Mouse (Mus musculus): ENCODE measurements around the gene Fgf14.
"Not testable (repeated sequence)": the region's sequence is repeated elsewhere in the genome, so short reads cannot be mapped to it uniquely, and the experiment has no call there.

Gene Fgf14

GRCm38 (mm10) chr14:124676506-124677177 lies at the start of gene Fgf14:
Fgf14 (minus strand) TSS chr14:124677127.
- DNase-seq: no peak

GRCm38 (mm10) chr14:124677379-124677778 lies 452 bp upstream of the Fgf14 start:
- no peak for DNase-seq

- DNase-seq: no peak
Observed at GRCm38 (mm10) chr14:124675654-124676505, 1.0 kb downstream of the Fgf14 start.

- DNase-seq: no peak
Observed at GRCm38 (mm10) chr14:124675142-124675653, 1.7 kb downstream of the Fgf14 start.

GRCm38 (mm10) chr14:124674536-124675141 lies 2.3 kb downstream of the Fgf14 start:
- no peak for DNase-seq

- DNase-seq: no peak
Observed at GRCm38 (mm10) chr14:124669739-124670138, 7.2 kb downstream of the Fgf14 start.

DNA sequence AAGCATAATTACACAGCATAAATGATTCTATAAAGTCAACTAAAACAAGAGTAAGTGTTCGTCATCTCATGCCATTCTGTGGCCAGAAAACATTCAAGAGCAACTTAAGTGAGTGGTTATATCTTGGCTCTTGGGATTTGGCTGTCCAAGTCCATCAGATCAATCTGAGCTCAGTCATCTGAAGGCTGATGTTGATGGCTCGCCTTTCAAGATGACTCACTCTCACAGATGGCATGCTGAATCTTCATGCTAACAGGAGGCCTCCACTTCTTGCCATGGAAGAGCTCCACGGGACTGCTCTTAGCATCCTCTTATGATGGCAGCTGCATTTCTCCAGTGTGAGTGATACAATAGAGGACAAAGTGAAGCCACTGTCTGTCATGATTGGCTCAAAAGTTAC lies 34.1 kb downstream of the Fgf14 start:
- DNase-seq: no peak

DNA sequence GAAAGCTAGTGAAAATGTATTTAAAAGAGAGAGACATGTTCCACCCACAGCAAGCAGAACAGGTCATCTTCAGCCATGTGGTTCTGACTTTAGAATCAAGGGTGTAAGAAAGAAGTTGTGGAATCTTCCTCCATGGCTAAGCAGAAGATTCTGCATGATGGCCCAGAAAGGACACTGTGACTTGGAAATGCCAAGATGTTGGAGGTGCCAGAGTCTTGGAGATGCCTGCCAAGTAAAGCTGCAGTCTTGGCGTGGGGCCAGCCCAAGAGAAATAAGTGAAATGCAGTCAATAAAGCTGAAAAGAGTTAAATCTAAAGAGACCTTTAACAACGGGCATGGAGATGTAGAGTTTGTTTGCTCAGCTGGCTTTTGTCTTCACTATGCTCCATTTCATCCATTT lies 42.0 kb downstream of the Fgf14 start:
- peak in 1 of 2 experiments; percentile 2 for DNase-seq

- no peak for DNase-seq
Observed at GRCm38 (mm10) chr14:124613473-124613872, 63.5 kb downstream of the Fgf14 start.

DNA sequence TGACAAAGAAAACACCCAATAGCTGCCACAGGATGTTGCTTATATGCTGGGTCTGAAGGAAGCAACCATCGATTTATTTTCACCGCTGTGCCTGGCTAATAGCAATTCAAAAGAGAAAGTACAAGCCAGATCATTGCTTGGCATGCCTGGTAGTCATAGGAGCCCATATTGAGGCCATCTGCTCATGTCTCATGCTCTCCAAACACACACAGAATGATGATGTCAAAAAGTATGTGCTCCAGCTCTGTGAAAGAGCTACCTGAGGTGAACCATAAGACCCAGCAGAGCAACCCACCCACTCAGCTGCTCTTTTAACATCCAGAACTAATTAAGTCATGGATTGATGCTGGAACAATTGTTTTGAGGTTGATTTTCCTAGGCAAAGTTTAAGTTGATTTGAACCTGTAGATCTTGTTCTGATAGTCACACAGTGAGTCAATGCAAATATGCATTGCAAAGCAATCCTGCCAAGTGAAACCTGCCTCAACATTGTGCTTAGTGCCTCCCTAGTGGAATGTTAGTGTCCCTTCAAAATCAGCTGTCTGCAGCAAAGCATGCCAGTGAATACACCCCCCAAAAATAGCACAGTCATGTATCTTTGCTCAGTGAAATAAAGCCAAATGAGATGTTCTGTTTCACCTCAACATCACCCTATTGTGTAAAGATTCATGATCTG lies 70.8 kb downstream of the Fgf14 start:
- no peak for DNase-seq

GRCm38 (mm10) chr14:124605031-124605743 lies 71.7 kb downstream of the Fgf14 start:
- DNase-seq: no peak

DNA sequence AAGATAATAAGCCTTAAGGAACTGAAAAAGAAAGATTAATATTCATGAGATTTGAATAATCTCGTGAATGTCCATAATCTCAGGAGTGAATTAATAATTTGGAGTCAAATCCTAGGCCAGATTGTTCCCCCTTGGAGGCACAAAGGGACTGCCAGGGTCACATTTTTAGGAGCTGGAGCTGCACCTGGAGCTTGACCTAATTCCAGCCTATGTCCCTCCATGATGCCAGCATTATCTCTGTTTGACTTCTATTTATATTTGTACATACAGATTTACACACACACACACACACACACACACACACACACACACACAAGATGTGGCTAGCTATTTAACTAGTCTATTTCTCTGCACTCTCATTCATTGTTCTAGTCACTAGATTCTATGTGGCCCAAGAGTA lies 100.4 kb downstream of the Fgf14 start:
- DNase-seq: no peak

- peak; percentile 1 to 32 for DNase-seq
Observed at GRCm38 (mm10) chr14:124575130-124575885, 101.6 kb downstream of the Fgf14 start.

DNA sequence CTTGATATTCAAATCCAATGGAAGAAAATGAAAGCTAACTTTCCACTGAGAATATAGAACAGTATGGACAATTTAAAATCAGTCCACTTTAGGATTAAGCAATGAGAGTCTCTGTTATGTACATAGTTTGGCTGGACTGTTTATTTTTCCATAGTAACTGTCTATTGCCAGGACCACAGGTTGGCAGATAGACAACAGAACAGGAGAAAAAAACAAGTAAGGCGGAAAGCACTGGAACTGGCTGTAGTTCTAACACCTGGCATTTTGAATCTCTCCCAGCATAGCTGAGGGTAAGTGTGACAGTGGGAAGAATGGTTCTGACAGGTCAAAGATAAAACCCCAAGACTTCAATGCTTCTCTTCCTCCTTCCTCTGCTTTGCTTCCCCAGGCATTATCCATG lies 110.5 kb downstream of the Fgf14 start:
- no peak for DNase-seq

DNA sequence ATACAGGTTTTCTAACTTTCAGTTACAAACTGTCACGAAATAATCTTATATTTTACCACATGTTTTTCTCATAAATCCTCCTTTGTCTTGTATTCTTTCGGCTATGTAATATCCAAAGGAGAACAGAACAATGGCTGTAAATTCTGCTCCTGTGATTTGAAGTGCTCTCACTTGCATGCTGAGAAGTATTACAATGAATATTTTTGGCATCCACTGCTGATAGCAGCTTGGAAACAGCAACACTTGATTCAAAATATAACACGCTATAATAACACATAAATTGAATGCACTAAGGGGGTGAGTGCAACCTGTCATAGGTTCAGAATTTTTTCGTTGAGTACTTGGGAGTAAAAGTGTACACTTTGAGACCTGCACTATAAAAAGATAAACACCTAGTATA lies 115.4 kb downstream of the Fgf14 start:
- DNase-seq: no peak

DNA sequence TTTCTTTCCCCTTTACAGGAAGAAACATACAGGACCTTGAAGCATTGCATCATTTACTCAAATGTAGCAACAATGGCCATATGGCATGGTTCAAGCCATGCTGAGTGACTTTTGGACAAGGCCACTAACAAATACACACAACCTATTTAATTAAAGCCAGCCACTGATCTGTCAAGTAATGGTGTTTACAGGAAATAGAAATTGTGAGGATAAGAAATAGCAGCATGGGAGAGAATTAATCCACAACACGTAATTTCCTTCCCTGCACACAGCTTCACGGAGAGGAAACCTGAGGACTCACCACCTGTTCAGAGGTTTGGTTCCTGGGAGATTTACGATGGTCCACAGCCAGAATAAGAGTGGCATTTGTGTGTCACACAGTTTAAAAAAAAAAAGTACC lies 140.8 kb downstream of the Fgf14 start:
- no peak for DNase-seq

DNA sequence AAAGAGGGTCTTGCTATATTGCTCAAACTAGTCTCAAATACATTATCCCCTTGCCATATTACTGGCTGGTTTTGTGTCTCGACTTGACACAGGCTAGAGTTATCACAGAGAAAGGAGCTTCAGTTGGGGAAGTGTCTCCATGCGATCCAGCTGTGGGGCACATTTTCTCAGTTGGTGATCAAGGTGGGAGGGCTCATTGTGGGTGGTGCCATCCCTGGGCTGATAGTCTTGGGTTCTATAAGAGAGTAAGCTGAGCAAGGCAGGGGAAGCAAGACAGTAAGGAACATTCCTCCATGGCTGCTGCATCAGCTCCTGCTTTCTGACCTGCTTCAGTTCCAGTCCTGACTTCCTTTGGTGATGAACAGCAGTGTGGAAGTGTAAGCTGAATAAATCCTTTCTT lies 141.6 kb downstream of the Fgf14 start:
- not testable (repeated sequence) for DNase-seq

GRCm38 (mm10) chr14:124532051-124532450 lies 144.9 kb downstream of the Fgf14 start:
- no peak for DNase-seq

DNA sequence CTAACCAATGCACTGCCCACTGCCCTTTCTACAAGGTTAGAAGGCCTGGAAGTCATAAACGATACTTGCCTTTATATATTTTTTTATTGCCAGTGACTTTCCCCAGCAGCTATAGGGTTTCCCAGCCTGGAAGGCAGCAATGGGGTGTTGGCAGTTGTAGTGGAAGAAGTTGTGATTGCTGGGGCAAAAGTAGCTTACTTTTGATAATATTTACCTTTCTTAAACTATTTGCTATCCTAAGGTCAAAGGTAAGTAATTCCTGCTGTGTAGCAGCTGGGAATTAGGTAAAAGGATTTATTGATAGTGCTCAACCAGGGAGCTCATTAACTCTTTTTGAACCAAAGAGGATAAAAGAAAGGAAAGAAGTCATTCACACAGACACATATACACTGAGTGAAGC lies 164.9 kb downstream of the Fgf14 start:
- DNase-seq: no peak

- DNase-seq: no peak
Observed at GRCm38 (mm10) chr14:124488971-124489370, 188.0 kb downstream of the Fgf14 start.

GRCm38 (mm10) chr14:124485261-124485660 lies 191.7 kb downstream of the Fgf14 start:
- no peak for DNase-seq
